Mouse (Mus musculus) MEL (cell line): ENCODE measurements around the gene BC029722. TPM values are rescaled to one million over a fixed set of nuclear protein-coding genes. Genes with fewer than 3 reads are reported as not detected.

Experiments used
- DNase-seq: peaks from one replicate; pipeline ENCODE4 v3.0.0; 2011; ENCODE audit warnings: low read depth, low spot score
- H3K27ac ChIP-seq: 2 replicates; pipeline ENCODE4 v1.5.1; 2012; ENCODE audit warnings: low read depth, mild to moderate bottlenecking, control low read depth, low read length, moderate library complexity; ENCODE audit not compliant: control insufficient read depth
- H3K27me3 ChIP-seq, 2 experiments: fragments of 150-350 bp in 1 of 2; sonication (generic) in 1 of 2; 2 replicates each; pipeline ENCODE4 v1.6.1; 2012; ENCODE audit warnings: low read length in 2 of 2, mild to moderate bottlenecking in 2 of 2, improper control_type of control experiment in 1 of 2, moderate library complexity in 1 of 2; ENCODE audit not compliant: insufficient read depth in 2 of 2, control insufficient read depth in 1 of 2
- H3K36me3 ChIP-seq, 2 experiments: 2 replicates each; pipeline ENCODE4 v1.6.1; 2012 to 2014; ENCODE audit warnings: low read length in 2 of 2, improper control_type of control experiment in 1 of 2, inconsistent platforms in 1 of 2, mild to moderate bottlenecking in 1 of 2; ENCODE audit not compliant: insufficient read depth in 2 of 2, control insufficient read depth in 1 of 2
- H3K4me1 ChIP-seq, 2 experiments: fragments of 150-350 bp in 1 of 2; sonication (generic) in 1 of 2; 2 replicates each; pipeline ENCODE4 v1.6.1; 2012; ENCODE audit warnings: low read length in 2 of 2, improper control_type of control experiment in 1 of 2, mild to moderate bottlenecking in 1 of 2; ENCODE audit not compliant: insufficient read depth in 2 of 2, control insufficient read depth in 1 of 2
- H3K4me3 ChIP-seq, 2 experiments: fragments of 150-350 bp in 1 of 2; sonication (generic) in 1 of 2; 2 replicates each; pipeline ENCODE4 v1.5.1; 2012; ENCODE audit warnings: low read depth in 2 of 2, low read length in 2 of 2, mild to moderate bottlenecking in 2 of 2, moderate library complexity in 2 of 2, control low read depth in 1 of 2, improper control_type of control experiment in 1 of 2; ENCODE audit not compliant: control insufficient read depth in 1 of 2, insufficient read depth in 1 of 2
- H3K79me2 ChIP-seq: 2 replicates; pipeline ENCODE4 v1.6.1; 2012; ENCODE audit warnings: mild to moderate bottlenecking, low read length, moderate library complexity; ENCODE audit not compliant: control insufficient read depth, poor library complexity, insufficient read depth
- H3K9ac ChIP-seq: 2 replicates; pipeline ENCODE4 v1.6.1; 2012; ENCODE audit warnings: low read depth, mild to moderate bottlenecking, control low read depth, low read length, moderate library complexity; ENCODE audit not compliant: control insufficient read depth, poor library complexity, severe bottlenecking
- H3K9me3 ChIP-seq: fragments of 150-350 bp; sonication (generic); replicated peaks from 2 replicates; pipeline ENCODE4 v1.6.1; 2012; ENCODE audit warnings: mild to moderate bottlenecking, low read length, improper control_type of control experiment, moderate library complexity; ENCODE audit not compliant: insufficient read depth
- CHD1 ChIP-seq: IDR thresholded peaks from 2 replicates; pipeline ENCODE4 v1.6.1; 2012; ENCODE audit warnings: low read depth, mild to moderate bottlenecking, inconsistent platforms, low read length, improper control_type of control experiment
- CTCF ChIP-seq, 3 experiments: IDR thresholded peaks in 2 of 3; conservative IDR thresholded peaks in 1 of 3; 2 replicates each; pipeline ENCODE4 v1.5.1; 2011 to 2012; ENCODE audit warnings: low read length in 3 of 3, low read depth in 2 of 3, mild to moderate bottlenecking in 2 of 3, improper control_type of control experiment in 1 of 3, inconsistent platforms in 1 of 3, mixed read lengths in 1 of 3, moderate library complexity in 1 of 3; ENCODE audit not compliant: control insufficient read depth in 1 of 3, insufficient read depth in 1 of 3, poor library complexity in 1 of 3, severe bottlenecking in 1 of 3
- EP300 ChIP-seq, 2 experiments: IDR thresholded peaks; 2 replicates each; pipeline ENCODE4 v1.6.1; 2011; ENCODE audit warnings: improper control_type of control experiment in 2 of 2, low read length in 2 of 2, low read depth in 1 of 2, mild to moderate bottlenecking in 1 of 2
- GABPA ChIP-seq: IDR thresholded peaks from 2 replicates; pipeline ENCODE4 v1.6.1; 2012; ENCODE audit warnings: low read depth, mild to moderate bottlenecking, inconsistent platforms, low read length, improper control_type of control experiment, moderate library complexity
- GATA1 ChIP-seq: IDR thresholded peaks from 2 replicates; pipeline ENCODE4 v1.6.1; 2011; ENCODE audit warnings: low read depth, low read length, improper control_type of control experiment
- HCFC1 ChIP-seq: IDR thresholded peaks from 2 replicates; pipeline ENCODE4 v1.6.1; 2012; ENCODE audit warnings: low read depth, mild to moderate bottlenecking, inconsistent platforms, low read length, improper control_type of control experiment, moderate library complexity
- JUND ChIP-seq: IDR thresholded peaks from 2 replicates; pipeline ENCODE4 v1.6.1; 2011; ENCODE audit warnings: low read depth, mild to moderate bottlenecking, improper control_type of control experiment, low read length
- MAFK ChIP-seq: IDR thresholded peaks from 2 replicates; pipeline ENCODE4 v1.6.1; 2011; ENCODE audit warnings: low read depth, mild to moderate bottlenecking, low read length, improper control_type of control experiment, borderline replicate concordance
- MAX ChIP-seq: IDR thresholded peaks from 2 replicates; pipeline ENCODE4 v1.6.1; 2011; ENCODE audit warnings: low read length, improper control_type of control experiment
- MAZ ChIP-seq: IDR thresholded peaks from 2 replicates; pipeline ENCODE4 v1.6.1; 2012; ENCODE audit warnings: low read depth, mild to moderate bottlenecking, inconsistent platforms, low read length, improper control_type of control experiment
- MEF2A ChIP-seq: IDR thresholded peaks from 2 replicates; pipeline ENCODE4 v1.6.1; 2014; ENCODE audit warnings: low read depth, mild to moderate bottlenecking, inconsistent platforms, low read length, improper control_type of control experiment; ENCODE audit not compliant: poor library complexity, insufficient replicate concordance, severe bottlenecking; ENCODE audit errors: extremely low read depth
- POLR2A ChIP-seq, 2 experiments: IDR thresholded peaks; 2 replicates each; pipeline ENCODE4 v1.6.1; 2011 to 2012; ENCODE audit warnings: low read length in 2 of 2, mild to moderate bottlenecking in 2 of 2, control low read depth in 1 of 2, improper control_type of control experiment in 1 of 2, low read depth in 1 of 2, moderate library complexity in 1 of 2; ENCODE audit not compliant: control insufficient read depth in 1 of 2, insufficient read depth in 1 of 2, poor library complexity in 1 of 2
- POLR2AphosphoS2 ChIP-seq: IDR thresholded peaks from 2 replicates; pipeline ENCODE4 v1.6.1; 2011; ENCODE audit warnings: low read length, improper control_type of control experiment
- POLR2AphosphoS5 ChIP-seq: IDR thresholded peaks from 2 replicates; pipeline ENCODE4 v1.6.1; 2012; ENCODE audit warnings: low read depth, borderline replicate concordance, mild to moderate bottlenecking, inconsistent platforms, low read length, moderate library complexity, mixed read lengths
- SIN3A ChIP-seq: IDR thresholded peaks from 2 replicates; pipeline ENCODE4 v1.6.1; 2012; ENCODE audit warnings: low read length, improper control_type of control experiment, inconsistent platforms
- SMC3 ChIP-seq: IDR thresholded peaks from 2 replicates; pipeline ENCODE4 v1.6.1; 2011; ENCODE audit warnings: low read depth, low read length, improper control_type of control experiment
- TBP ChIP-seq: IDR thresholded peaks from 2 replicates; pipeline ENCODE4 v1.8.0; 2011; ENCODE audit warnings: low read depth, low read length, improper control_type of control experiment
- TCF12 ChIP-seq: IDR thresholded peaks from 2 replicates; pipeline ENCODE4 v1.6.1; 2014; ENCODE audit warnings: low read depth, mild to moderate bottlenecking, inconsistent platforms, low read length, improper control_type of control experiment, moderate library complexity
- UBTF ChIP-seq: IDR thresholded peaks from 2 replicates; pipeline ENCODE4 v1.6.1; 2012; ENCODE audit warnings: low read depth, mild to moderate bottlenecking, inconsistent platforms, low read length, improper control_type of control experiment, moderate library complexity, borderline replicate concordance; ENCODE audit not compliant: insufficient read depth
- USF1 ChIP-seq: IDR thresholded peaks from 2 replicates; pipeline ENCODE4 v1.6.1; 2014; ENCODE audit warnings: low read depth, mild to moderate bottlenecking, inconsistent platforms, low read length, improper control_type of control experiment, moderate library complexity
- ZC3H11A ChIP-seq: IDR thresholded peaks from 2 replicates; pipeline ENCODE4 v1.6.1; 2012; ENCODE audit warnings: low read depth, mild to moderate bottlenecking, inconsistent platforms, low read length, improper control_type of control experiment
- ZMIZ1 ChIP-seq: IDR thresholded peaks from 2 replicates; pipeline ENCODE4 v1.6.1; 2012; ENCODE audit warnings: low read depth, mild to moderate bottlenecking, inconsistent platforms, low read length, improper control_type of control experiment, moderate library complexity
- ZNF384 ChIP-seq: IDR thresholded peaks from 2 replicates; pipeline ENCODE4 v1.6.1; 2012; ENCODE audit warnings: low read depth, mild to moderate bottlenecking, inconsistent platforms, low read length, improper control_type of control experiment
- polyA plus RNA-seq, 2 experiments: library from polyadenylated mRNA; stranded (reverse) in 1 of 2; unstranded in 1 of 2; fragments of >175 nt in 1 of 2; fragments of >200 nt in 1 of 2; gene quantifications; 2 replicates each; pipeline versions ENCODE4 v1.2.1 to v1.2.4; 2012; ENCODE audit warnings: low replicate concordance in 2 of 2, low read depth in 1 of 2; ENCODE audit not compliant: insufficient read length in 2 of 2, insufficient read depth in 1 of 2, missing spikeins in 1 of 2
- total RNA-seq: library from RNA; depleted of rRNA; stranded (reverse); fragments of 300-350 nt; gene quantifications from 2 replicates; pipeline ENCODE4 v1.2.3, GENCODE M21; 2012

BC029722 gene
- total and polyA plus RNA-seq, 3 experiments, result 5.9 to 19.7 TPM; not detected in 1

- no peak overlapping the region for H3K4me3 ChIP-seq
- H3K4me1 ChIP-seq, result peaks cover 0 to 5% of the 10 kb centered on the region in 2 experiments; a peak in 2 of 4 replicates
- no peaks in the 10 kb centered on the region for H3K9me3 ChIP-seq
- peaks cover 0 to 4% of the 10 kb centered on the region in 2 experiments; a peak in 2 of 4 replicates for H3K36me3 ChIP-seq
- peaks cover 2% of the 10 kb centered on the region for H3K79me2 ChIP-seq
- no peaks in the 10 kb centered on the region for H3K27me3 ChIP-seq
- peak; percentile 12 to 50 (median 45); a peak in 4 of 6 replicates for TF ChIP-seq CTCF (IDR thresholded peaks at IDR 0.05 in 2 of 3, conservative IDR thresholded peaks at IDR 0.05 in 1 of 3; ENCODE audit: control insufficient read depth in 1 of 3, insufficient read depth in 1 of 3, low read depth in 2 of 3, low read length in 3 of 3, poor library complexity in 1 of 3, severe bottlenecking in 1 of 3)
- TF ChIP-seq SMC3, result peak; percentile 40
- TF ChIP-seq USF1, result no peak
- H3K9ac ChIP-seq, result no peak overlapping the region
- DNase-seq, result peak; percentile 33
- H3K27ac ChIP-seq, result no peak overlapping the region
These were observed 12.1 kb upstream of the BC029722 start for GRCm38 (mm10) chr2:155831302-155831701.

- Histone ChIP-seq H3K79me2 (peaks cover 6% of the 10 kb centered on the region), H3K27ac (no peak overlapping the region), H3K27me3 (no peaks in the 10 kb centered on the region), H3K36me3 (peaks cover 0 to 4% of the 10 kb centered on the region in 2 experiments; a peak in 2 of 4 replicates), H3K9ac (no peak overlapping the region), H3K4me1 (peaks cover 0 to 5% of the 10 kb centered on the region in 2 experiments; a peak in 2 of 4 replicates), H3K9me3 (no peaks in the 10 kb centered on the region), H3K4me3 (no peak overlapping the region)
- DNase-seq, result no peak
- TF ChIP-seq USF1 (no peak), POLR2AphosphoS2 (no peak), ZNF384 (no peak), MAZ (no peak), SMC3 (no peak), HCFC1 (no peak), EP300 (IDR thresholded peaks at IDR 0.05; ENCODE audit: low read depth in 1 of 2, low read length in 2 of 2) (no peak), ZMIZ1 (no peak)
These were observed 11.6 kb upstream of the BC029722 start for GRCm38 (mm10) chr2:155830841-155831240.

GRCm38 (mm10) chr2:155826630-155827424 lies 7.6 kb upstream of the BC029722 start, which contains the start of gene Eif6:
Eif6 (minus strand) TSS chr2:155826925.
- Histone ChIP-seq H3K27ac (peak within 1 kb of the TSS; percentile 86), H3K79me2 (peaks cover 30% of the 10 kb centered on the region), H3K4me1 (peaks cover 2 to 9% of the 10 kb centered on the region in 2 experiments; a peak in 3 of 4 replicates), H3K4me3 (peak within 1 kb of the TSS; percentile 66 to 94), H3K27me3 (no peaks in the 10 kb centered on the region), H3K9me3 (no peaks in the 10 kb centered on the region), H3K36me3 (peaks cover 5 to 11% of the 10 kb centered on the region in 2 experiments), H3K9ac (peak within 1 kb of the TSS; percentile 98)
- DNase-seq, result peak; percentile 97
- TF ChIP-seq MAFK, result no peak
- no peak for TF ChIP-seq POLR2AphosphoS5
- peak; percentile 66 to 94; a peak in 2 of 4 replicates for TF ChIP-seq POLR2A (IDR thresholded peaks at IDR 0.05; ENCODE audit: control insufficient read depth in 1 of 2, insufficient read depth in 1 of 2, low read depth in 1 of 2, low read length in 2 of 2, poor library complexity in 1 of 2)
- TF ChIP-seq MAX, result peak; percentile 69
- 0 out of 2 replicates have a peak, but pooled peaks have one; percentile 3 for TF ChIP-seq CHD1
- no peak for TF ChIP-seq JUND
- TF ChIP-seq SIN3A, result peak; percentile 95
- peak; percentile 81 for TF ChIP-seq TBP
- peak; percentile 87 for TF ChIP-seq POLR2AphosphoS2
- no peak for TF ChIP-seq UBTF
- TF ChIP-seq SMC3, result no peak
- TF ChIP-seq GATA1, result no peak; the same call in none of the 2 replicates
- no peak for TF ChIP-seq ZC3H11A
- TF ChIP-seq GABPA, result no peak
- TF ChIP-seq TCF12, result peak; percentile 72; the same call in 1 of the 2 replicates
- no peak for TF ChIP-seq CTCF (IDR thresholded peaks at IDR 0.05 in 2 of 3, conservative IDR thresholded peaks at IDR 0.05 in 1 of 3; ENCODE audit: control insufficient read depth in 1 of 3, insufficient read depth in 1 of 3, low read depth in 2 of 3, low read length in 3 of 3, poor library complexity in 1 of 3, severe bottlenecking in 1 of 3)
- TF ChIP-seq EP300 (IDR thresholded peaks at IDR 0.05; ENCODE audit: low read depth in 1 of 2, low read length in 2 of 2), result no peak
- TF ChIP-seq MEF2A, result no peak
